Mouse (Mus musculus): ENCODE results near the gene Mcl1.

GRCm38 (mm10) chr3:95660788-95661478 lies 2.3 kb downstream of the Mcl1 start:
- TF ChIP-seq CTCF (IDR thresholded peaks at IDR 0.05; ENCODE audit: low read depth, low read length) (no peak), POLR2A (IDR thresholded peaks at IDR 0.05; ENCODE audit: extremely low read depth, insufficient read depth, low read length) (no peak)

Measured in liver, adult 2 months (tissue).